Mouse (Mus musculus) neural tube, embryonic 14.5 days (tissue): ENCODE measurements at regions not wholly inside any gene's neighbourhood (a gene's known extent, or its start where the extent isn't known, plus 50 kb on each side); places are given as distances from the start of the nearest gene placed in this dataset.
"Not testable (repeated sequence)": the region's sequence is repeated elsewhere in the genome, so short reads cannot be mapped to it uniquely, and the experiment has no call there.

Experiments used
- ATAC-seq: fragments of 200-750 bp; cut with Nextera tagmentation; 2 replicates; pipeline ENCODE4 v1.8.0; 2017; ENCODE audit warnings: low read depth, mild to moderate bottlenecking, moderate TSS enrichment, moderate library complexity
- H3K27ac ChIP-seq: fragments of 300-500 bp; sonication (generic); 2 replicates; pipeline ENCODE4 v1.5.1; 2014; ENCODE audit warnings: low read depth, mild to moderate bottlenecking, control low read depth, low read length, moderate library complexity, mixed read lengths
- H3K27me3 ChIP-seq: fragments of 300-500 bp; sonication (generic); 2 replicates; pipeline ENCODE4 v1.6.1; 2014; ENCODE audit warnings: low read length; ENCODE audit not compliant: control insufficient read depth, insufficient read depth
- H3K36me3 ChIP-seq: fragments of 300-500 bp; sonication (generic); 2 replicates; pipeline ENCODE4 v1.6.1; 2014; ENCODE audit warnings: low read length, mixed read lengths; ENCODE audit not compliant: control insufficient read depth, insufficient read depth
- H3K4me1 ChIP-seq: fragments of 300-500 bp; sonication (generic); 2 replicates; pipeline ENCODE4 v1.6.1; 2014; ENCODE audit warnings: low read length; ENCODE audit not compliant: control insufficient read depth, insufficient read depth
- H3K4me2 ChIP-seq: fragments of 300-500 bp; sonication (generic); 2 replicates; pipeline ENCODE4 v1.6.1; 2014; ENCODE audit warnings: mild to moderate bottlenecking, low read depth, low read length, control low read depth
- H3K4me3 ChIP-seq: fragments of 300-500 bp; sonication (generic); 2 replicates; pipeline ENCODE4 v1.5.1; 2014; ENCODE audit warnings: low read depth, low read length, control low read depth, mixed read lengths
- H3K9ac ChIP-seq: fragments of 300-500 bp; sonication (generic); replicated peaks from 2 replicates; pipeline ENCODE4 v1.6.1; 2014; ENCODE audit warnings: low read depth, mild to moderate bottlenecking, control low read depth, low read length, mixed read lengths
- H3K9me3 ChIP-seq: fragments of 300-500 bp; sonication (generic); 2 replicates; pipeline ENCODE4 v1.6.1; 2016; ENCODE audit warnings: low read length; ENCODE audit not compliant: control insufficient read depth
- WGBS: fragments of 180-500 bp; shearing (Covaris S2); extraction: QIAGEN DNeasy Blood & Tissue Kit; methylation state at CpG from one replicate; pipeline ENCODE4 v1.1.7; 2014; 5-methylcytosine and 5-hydroxymethylcytosine counted together

GRCm38 (mm10) chr3:98968811-98969210 is 75.8 kb upstream of the Hao2 start:
- ATAC-seq, result peak; percentile 63; the same call in 1 of the 2 replicates
- Histone ChIP-seq H3K4me1 (no peaks in the 10 kb centered on the region), H3K4me3 (no peak overlapping the region), H3K36me3 (no peaks in the 10 kb centered on the region), H3K9ac (no peak overlapping the region), H3K9me3 (no peaks in the 10 kb centered on the region), H3K27ac (no peak overlapping the region), H3K4me2 (no peak overlapping the region), H3K27me3 (no peaks in the 10 kb centered on the region)
- WGBS, result 28% methylated on average over 4 of the region's 4 CpGs

- no peaks in the 10 kb centered on the region for H3K4me1 ChIP-seq
- H3K9me3 ChIP-seq, result no peaks in the 10 kb centered on the region
- WGBS, result 6% methylated on average over 3 of the region's 3 CpGs
- H3K27ac ChIP-seq, result no peak overlapping the region
- H3K36me3 ChIP-seq, result no peaks in the 10 kb centered on the region
- H3K27me3 ChIP-seq, result no peaks in the 10 kb centered on the region
- H3K9ac ChIP-seq, result no peak overlapping the region
- H3K4me3 ChIP-seq, result no peak overlapping the region
- ATAC-seq, result peak; percentile 72; the same call in 1 of the 2 replicates
- H3K4me2 ChIP-seq, result no peak overlapping the region
Measured at GRCm38 (mm10) chr3:98975777-98976176, 82.7 kb upstream of the Hao2 start.

GRCm38 (mm10) chr3:98982787-98983186 is 89.7 kb upstream of the Hao2 start:
- H3K4me2 ChIP-seq, result no peak overlapping the region
- no peaks in the 10 kb centered on the region for H3K36me3 ChIP-seq
- ATAC-seq, result no peak
- no peaks in the 10 kb centered on the region for H3K4me1 ChIP-seq
- H3K4me3 ChIP-seq, result no peak overlapping the region
- 95% methylated on average over 1 of the region's 1 CpGs for WGBS
- H3K9me3 ChIP-seq, result no peaks in the 10 kb centered on the region
- no peak overlapping the region for H3K9ac ChIP-seq
- H3K27me3 ChIP-seq, result no peaks in the 10 kb centered on the region
- no peak overlapping the region for H3K27ac ChIP-seq

- H3K4me1 ChIP-seq, H3K27ac ChIP-seq, H3K4me3 ChIP-seq, ATAC-seq, H3K4me2 ChIP-seq, H3K27me3 ChIP-seq, H3K9me3 ChIP-seq, H3K36me3 ChIP-seq, H3K9ac ChIP-seq: not testable (repeated sequence)
- 70% methylated on average over 2 of the region's 2 CpGs for WGBS
Measured at GRCm38 (mm10) chr3:98987266-98987665, 94.2 kb upstream of the Hao2 start.

GRCm38 (mm10) chr3:98990801-98991200 is 97.8 kb upstream of the Hao2 start:
- no peaks in the 10 kb centered on the region for H3K36me3 ChIP-seq
- no peak overlapping the region for H3K27ac ChIP-seq
- no peaks in the 10 kb centered on the region for H3K4me1 ChIP-seq
- H3K4me2 ChIP-seq, result no peak overlapping the region
- H3K9ac ChIP-seq, result no peak overlapping the region
- H3K9me3 ChIP-seq, result no peaks in the 10 kb centered on the region
- 37% methylated on average over 10 of the region's 10 CpGs for WGBS
- no peaks in the 10 kb centered on the region for H3K27me3 ChIP-seq
- peak; percentile 79; the same call in 1 of the 2 replicates for ATAC-seq
- no peak overlapping the region for H3K4me3 ChIP-seq

GRCm38 (mm10) chr3:98991276-98991675 is 98.2 kb upstream of the Hao2 start:
- H3K9me3 ChIP-seq, result no peaks in the 10 kb centered on the region
- no peak overlapping the region for H3K4me3 ChIP-seq
- no peak overlapping the region for H3K27ac ChIP-seq
- H3K4me2 ChIP-seq, result no peak overlapping the region
- 76% methylated on average over 6 of the region's 6 CpGs for WGBS
- no peaks in the 10 kb centered on the region for H3K4me1 ChIP-seq
- H3K27me3 ChIP-seq, result no peaks in the 10 kb centered on the region
- H3K9ac ChIP-seq, result no peak overlapping the region
- no peaks in the 10 kb centered on the region for H3K36me3 ChIP-seq
- ATAC-seq, result no peak

GRCm38 (mm10) chr3:98994086-98994485 is 101.0 kb upstream of the Hao2 start:
- no peaks in the 10 kb centered on the region for H3K27me3 ChIP-seq
- ATAC-seq, result no peak
- H3K4me3 ChIP-seq, result no peak overlapping the region
- H3K9ac ChIP-seq, result no peak overlapping the region
- no peaks in the 10 kb centered on the region for H3K36me3 ChIP-seq
- H3K27ac ChIP-seq, result no peak overlapping the region
- H3K4me1 ChIP-seq, result no peaks in the 10 kb centered on the region
- H3K4me2 ChIP-seq, result no peak overlapping the region
- H3K9me3 ChIP-seq, result no peaks in the 10 kb centered on the region

- no peaks in the 10 kb centered on the region for H3K4me1 ChIP-seq
- 66% methylated on average over 1 of the region's 1 CpGs for WGBS
- ATAC-seq, result no peak
- no peak overlapping the region for H3K27ac ChIP-seq
- H3K9me3 ChIP-seq, result no peaks in the 10 kb centered on the region
- H3K9ac ChIP-seq, result no peak overlapping the region
- H3K36me3 ChIP-seq, result no peaks in the 10 kb centered on the region
- no peak overlapping the region for H3K4me3 ChIP-seq
- H3K4me2 ChIP-seq, result no peak overlapping the region
- H3K27me3 ChIP-seq, result no peaks in the 10 kb centered on the region
Measured at GRCm38 (mm10) chr3:99030636-99031035, 110.2 kb upstream of the Wars2 start.

- Histone ChIP-seq H3K9me3 (no peaks in the 10 kb centered on the region), H3K36me3 (no peaks in the 10 kb centered on the region), H3K27ac (no peak overlapping the region), H3K4me3 (no peak overlapping the region), H3K4me2 (no peak overlapping the region), H3K9ac (no peak overlapping the region), H3K27me3 (no peaks in the 10 kb centered on the region), H3K4me1 (no peaks in the 10 kb centered on the region)
- no peak for ATAC-seq
- 79% methylated on average over 6 of the region's 6 CpGs for WGBS
Measured at GRCm38 (mm10) chr3:99046190-99046589, 94.7 kb upstream of the Wars2 start.

- no peak overlapping the region for H3K27ac ChIP-seq
- H3K9ac ChIP-seq, result no peak overlapping the region
- H3K4me3 ChIP-seq, result no peak overlapping the region
- H3K4me1 ChIP-seq, result no peaks in the 10 kb centered on the region
- no peak overlapping the region for H3K4me2 ChIP-seq
- 81% methylated on average over 5 of the region's 5 CpGs for WGBS
- ATAC-seq, result no peak
- H3K36me3 ChIP-seq, result no peaks in the 10 kb centered on the region
- no peaks in the 10 kb centered on the region for H3K9me3 ChIP-seq
- H3K27me3 ChIP-seq, result no peaks in the 10 kb centered on the region
Measured at GRCm38 (mm10) chr3:99047156-99047555, 93.7 kb upstream of the Wars2 start.
